Mouse (Mus musculus): ENCODE measurements around the gene Tppp3.

DNA sequence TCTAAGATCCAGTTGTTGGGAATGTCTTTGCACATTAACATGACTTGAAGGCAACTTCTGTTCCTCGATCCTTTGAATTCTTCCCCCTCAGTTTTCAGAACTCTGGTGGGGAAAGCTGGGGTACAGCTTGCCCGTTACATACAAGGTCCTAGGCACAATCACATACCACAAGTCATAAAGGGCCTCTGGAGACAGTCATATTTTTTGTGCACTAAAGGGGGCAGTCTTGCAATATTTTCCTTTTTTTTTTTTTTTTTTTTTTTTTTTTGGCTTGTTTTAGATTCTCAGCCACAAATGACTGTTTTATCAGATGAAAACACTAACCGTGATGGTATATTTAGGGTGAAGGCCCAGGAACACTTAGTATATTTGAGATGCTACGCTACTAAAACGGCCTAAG, 18.0 kb downstream of the Tppp3 start:
- TF ChIP-seq POLR2A (IDR thresholded peaks at IDR 0.05; ENCODE audit: insufficient read length, low read depth) (no peak), POLR2AphosphoS2 (IDR thresholded peaks at IDR 0.05; ENCODE audit: insufficient read length, low read depth) (no peak), E2F4 (IDR thresholded peaks at IDR 0.05; ENCODE audit: insufficient read depth) (no peak), MYOD1 (IDR thresholded peaks at IDR 0.05; ENCODE audit: control insufficient read depth in 1 of 3, insufficient read length in 2 of 3, low read depth in 2 of 3) (no peak), MAX (IDR thresholded peaks at IDR 0.05; ENCODE audit: low read depth) (no peak), SRF (IDR thresholded peaks at IDR 0.05; ENCODE audit: control insufficient read depth, insufficient read length, low read depth) (no peak), MYOG (IDR thresholded peaks at IDR 0.05; ENCODE audit: control insufficient read depth in 1 of 3, insufficient read depth in 1 of 3, insufficient read length in 2 of 3, low read depth in 2 of 3) (no peak), TCF12 (IDR thresholded peaks at IDR 0.05; ENCODE audit: insufficient read depth, poor library complexity, severe bottlenecking) (no peak), USF1 (IDR thresholded peaks at IDR 0.05; ENCODE audit: low read depth) (no peak), CEBPB (IDR thresholded peaks at IDR 0.05; ENCODE audit: insufficient read depth, poor library complexity, severe bottlenecking) (no peak), TCF3 (IDR thresholded peaks at IDR 0.05; ENCODE audit: insufficient read length, low read depth) (no peak)
